Mouse (Mus musculus) liver, postnatal 0 days (tissue): Measurements from ENCODE around the gene Slc3a2.

Experiments
- CTCF ChIP-seq: sonication (generic); IDR thresholded peaks from 2 replicates; pipeline ENCODE4 v1.5.1; 2016; ENCODE audit warnings: antibody characterized with exemption, low read depth
- EP300 ChIP-seq: IDR thresholded peaks from 2 replicates; pipeline ENCODE4 v1.6.1; 2016; ENCODE audit warnings: antibody characterized with exemption, low read depth, mild to moderate bottlenecking

- TF ChIP-seq CTCF (no peak), EP300 (no peak)
These were observed 19.0 kb upstream of the Slc3a2 start for GRCm38 (mm10) chr19:8742176-8742575.
